In genomic region chr8:123883094-123883493, GRCm38 (mm10) we compare ENCODE assay signal across 25 mouse cellular contexts. TPM values are rescaled to one million over a fixed set of nuclear protein-coding genes. Genes with fewer than 3 reads are reported as not detected.
A peak's percentile ranks its signal among the peaks of the same experiment; 100 is the strongest.
DNase-seq lines count a peak whose midpoint lies in the region; ATAC-seq and TF ChIP-seq lines count a peak whose summit lies in the region.
"Had no signal": no experiment of that assay in that cellular context is flagged by ENCODE, and none has a peak within 500 bp of the region (broad histone marks: within the 10 kb centered on the region; RNA-seq: fewer than 3 reads in every experiment).

No protein-coding gene starts in this region.

- no peak overlapping the region for H3K9ac ChIP-seq in heart, postnatal 0 days (replicated peaks; ENCODE audit: low read depth, low read length)
- no peak overlapping the region for H3K9ac ChIP-seq in limb, embryonic 15.5 days
- no peak overlapping the region for H3K9ac ChIP-seq in liver, embryonic 11.5 days (ENCODE audit: low read depth, low read length)
- H3K9ac ChIP-seq: embryonic facial prominence, embryonic 12.5 days; forebrain, postnatal 0 days; hindbrain, embryonic 15.5 days; kidney, embryonic 15.5 days; liver, embryonic 14.5 days had no signal

- WGBS in heart, postnatal 0 days, result 48% methylated on average over 4 of the region's 4 CpGs
- WGBS in limb, embryonic 15.5 days, result 57% methylated on average over 4 of the region's 4 CpGs
- WGBS in liver, embryonic 11.5 days, result 88% methylated on average over 4 of the region's 4 CpGs

- H3K9me3 ChIP-seq in heart, postnatal 0 days (replicated peaks; ENCODE audit: control insufficient read depth, low read length), result no peaks in the 10 kb centered on the region
- H3K9me3 ChIP-seq in limb, embryonic 15.5 days, result no peaks in the 10 kb centered on the region
- H3K9me3 ChIP-seq in liver, embryonic 11.5 days (ENCODE audit: control insufficient read depth, low read length), result no peaks in the 10 kb centered on the region
- H3K9me3 ChIP-seq: embryonic facial prominence, embryonic 12.5 days; heart, embryonic 10.5 days; hindbrain, embryonic 15.5 days; kidney, embryonic 15.5 days had no signal

- peak; percentile 24; the same call in 1 of the 2 replicates for ATAC-seq in heart, postnatal 0 days (ENCODE audit: insufficient read depth, low read depth)
- peak; percentile 46; the same call in 1 of the 2 replicates for ATAC-seq in limb, embryonic 15.5 days (ENCODE audit: insufficient number of reproducible peaks, low FRiP score, low TSS enrichment, low read depth)
- no peak for ATAC-seq in liver, embryonic 11.5 days (replicated peaks; ENCODE audit: low FRiP score)
- ATAC-seq: forebrain, postnatal 0 days; intestine, postnatal 0 days; midbrain, embryonic 16.5 days had no signal

- intact Hi-C loops in gastrocnemius, adult 2 months (cut with DNase I), result no loop called here

- H3K27ac ChIP-seq in heart, postnatal 0 days (ENCODE audit: low read depth), result no peak overlapping the region
- H3K27ac ChIP-seq in bone marrow macrophage, adult 2 months (ENCODE audit: insufficient read depth, low read depth, low read length), result peak overlapping the region; percentile 63
- peak overlapping the region; percentile 94 for H3K27ac ChIP-seq in gastrocnemius, adult 2 months
- H3K27ac ChIP-seq in limb, embryonic 15.5 days, result no peak overlapping the region
- H3K27ac ChIP-seq in liver, embryonic 11.5 days (ENCODE audit: low read depth, low read length), result no peak overlapping the region
- H3K27ac ChIP-seq: embryonic facial prominence, embryonic 12.5 days; hindbrain, embryonic 15.5 days; kidney, embryonic 15.5 days; liver, embryonic 14.5 days had no signal

- H3K4me3 ChIP-seq in heart, postnatal 0 days (ENCODE audit: low read depth, low read length), result no peak overlapping the region
- no peak overlapping the region for H3K4me3 ChIP-seq in bone marrow macrophage, adult 2 months (ENCODE audit: insufficient read depth, low read length)
- peak overlapping the region; percentile 70 for H3K4me3 ChIP-seq in gastrocnemius, adult 2 months
- H3K4me3 ChIP-seq in limb, embryonic 15.5 days, result no peak overlapping the region
- H3K4me3 ChIP-seq in liver, embryonic 11.5 days (ENCODE audit: low read depth, low read length), result no peak overlapping the region
- H3K4me3 ChIP-seq: embryonic facial prominence, embryonic 12.5 days; heart, embryonic 10.5 days; hindbrain, embryonic 15.5 days; kidney, embryonic 15.5 days had no signal

- no peaks in the 10 kb centered on the region for H3K27me3 ChIP-seq in heart, postnatal 0 days (ENCODE audit: control insufficient read depth, insufficient read depth, low read length)
- H3K27me3 ChIP-seq in limb, embryonic 15.5 days, result peaks cover 10% of the 10 kb centered on the region
- peaks cover 29% of the 10 kb centered on the region for H3K27me3 ChIP-seq in liver, embryonic 11.5 days (replicated peaks; ENCODE audit: control insufficient read depth, insufficient read depth, low read length)
- H3K27me3 ChIP-seq: hindbrain, embryonic 15.5 days had no signal

- no peak overlapping the region for H3K4me2 ChIP-seq in heart, postnatal 0 days (ENCODE audit: low read depth, low read length)
- no peak overlapping the region for H3K4me2 ChIP-seq in limb, embryonic 15.5 days
- H3K4me2 ChIP-seq in liver, embryonic 11.5 days, result no peak overlapping the region
- H3K4me2 ChIP-seq: embryonic facial prominence, embryonic 12.5 days; hindbrain, embryonic 15.5 days; kidney, embryonic 15.5 days had no signal

- no peak for TF ChIP-seq EP300 in heart, postnatal 0 days (IDR thresholded peaks at IDR 0.05; ENCODE audit: low read depth)

- no peak for DNase-seq in heart, postnatal 0 days (ENCODE audit: low spot score)
- DNase-seq in heart, adult 8-10 months (ENCODE audit: low spot score), result no peak
- DNase-seq in gastrocnemius, adult 2 months, result peak; percentile 93
- DNase-seq in urinary bladder, postnatal 4 days (ENCODE audit: low spot score in 2 of 2), result no peak
- no peak for DNase-seq in liver, embryonic 11.5 days (ENCODE audit: low spot score)
- no peak for DNase-seq in urinary bladder, adult 2 months (ENCODE audit: low spot score)
- DNase-seq: adrenal gland, adult 8-10 months; B cell, adult 2 months; cerebellum, adult 9-10 months; forebrain, postnatal 0 days; heart, postnatal 36 days; kidney, postnatal 4 days; layer of hippocampus, postnatal 36 days; right cerebral cortex, adult 18-20 months; thymus, postnatal 25 days had no signal

- peaks cover 7% of the 10 kb centered on the region; the same call in 1 of the 2 replicates for H3K4me1 ChIP-seq in heart, postnatal 0 days (ENCODE audit: control insufficient read depth, insufficient read depth)
- peaks cover 81% of the 10 kb centered on the region for H3K4me1 ChIP-seq in bone marrow macrophage, adult 2 months (ENCODE audit: control insufficient read depth, insufficient read depth, low read length)
- H3K4me1 ChIP-seq in limb, embryonic 15.5 days, result peaks cover 14% of the 10 kb centered on the region
- peaks cover 3% of the 10 kb centered on the region; the same call in 1 of the 2 replicates for H3K4me1 ChIP-seq in liver, embryonic 11.5 days (replicated peaks; ENCODE audit: control insufficient read depth, insufficient read depth, low read length)
- H3K4me1 ChIP-seq: kidney, embryonic 15.5 days had no signal

- TF ChIP-seq POLR2A in bone marrow macrophage, adult 2 months (IDR thresholded peaks at IDR 0.05; ENCODE audit: borderline replicate concordance, low read depth, low read length), result no peak

- no peak for TF ChIP-seq CTCF in heart, postnatal 0 days (IDR thresholded peaks at IDR 0.05; ENCODE audit: low read depth)
- TF ChIP-seq CTCF in bone marrow macrophage, adult 2 months (IDR thresholded peaks at IDR 0.05; ENCODE audit: low read depth, low read length), result no peak
- TF ChIP-seq CTCF in gastrocnemius, adult 2 months (IDR thresholded peaks at IDR 0.05), result peak; percentile 23; the same call in 1 of the 2 replicates

- H3K36me3 ChIP-seq in heart, postnatal 0 days (replicated peaks; ENCODE audit: control insufficient read depth, insufficient read depth, low read length), result no peaks in the 10 kb centered on the region
- H3K36me3 ChIP-seq in limb, embryonic 15.5 days, result no peaks in the 10 kb centered on the region
- no peaks in the 10 kb centered on the region for H3K36me3 ChIP-seq in liver, embryonic 11.5 days (ENCODE audit: control insufficient read depth, insufficient read depth, low read length)
- H3K36me3 ChIP-seq: embryonic facial prominence, embryonic 12.5 days; heart, embryonic 10.5 days; hindbrain, embryonic 15.5 days; kidney, embryonic 15.5 days had no signal

RNA-seq across cellular contexts. Expression of gene Acta1, which starts 11.5 kb away (rescaled TPM):
- total RNA-seq in heart, postnatal 0 days (2014; rRNA removed; ENCODE audit: low replicate concordance), result 180 and 491 TPM in 2 replicates
- polyA plus RNA-seq in heart, postnatal 0 days (2015; fragmentation: Nextera tagmentation; extraction: Ambion mirVana), result 120 and 149 TPM in 2 replicates
- 100 to 1,000 TPM; 223 to 647 (median 436) TPM for total RNA-seq in heart, adult 8-10 months (2022)
- 4.0 and 5.6 TPM in 2 replicates for polyA plus RNA-seq in bone marrow macrophage, adult 2 months (2012; ENCODE audit: insufficient read depth, insufficient read length, missing spikeins)
- total RNA-seq in gastrocnemius, adult 2 months (2021), result over 10,000 TPM; 45,578 to 47,175 TPM
- polyA plus RNA-seq in limb, embryonic 15.5 days (2015; fragmentation: Nextera tagmentation; extraction: Ambion mirVana), result 949 and 3,391 TPM in 2 replicates
- polyA plus RNA-seq in liver, embryonic 11.5 days (2014; fragmentation: Nextera tagmentation; extraction: Ambion mirVana), result 2.5 and 6.7 TPM in 2 replicates
- polyA plus RNA-seq in urinary bladder, adult 2 months (2012; rRNA removed), result 1,444 and 2,020 TPM in 2 replicates
- total RNA-seq: common myeloid progenitor, adult 5-6 weeks had no signal

RNA-seq across cellular contexts. Expression of gene Ccsap, which starts 23.1 kb away (rescaled TPM):
- 5.1 and 6.3 TPM in 2 replicates for total RNA-seq in heart, postnatal 0 days (2014; rRNA removed; ENCODE audit: low replicate concordance)
- polyA plus RNA-seq in heart, postnatal 0 days (2015; fragmentation: Nextera tagmentation; extraction: Ambion mirVana), result 1.2 TPM in 2 replicates
- total RNA-seq in heart, adult 8-10 months (2022), result 1 to 10 TPM in 1 of 4 experiments, under 1 TPM in 3; 0.44 to 1.4 (median 0.87) TPM
- 3.7 and 5.9 TPM in 2 replicates for polyA plus RNA-seq in bone marrow macrophage, adult 2 months (2012; ENCODE audit: insufficient read depth, insufficient read length, missing spikeins)
- under 1 TPM; 0.42 to 0.46 TPM for total RNA-seq in gastrocnemius, adult 2 months (2021)
- polyA plus RNA-seq in limb, embryonic 15.5 days (2015; fragmentation: Nextera tagmentation; extraction: Ambion mirVana), result 2.6 and 3.0 TPM in 2 replicates
- 4.6 and 5.2 TPM in 2 replicates for polyA plus RNA-seq in liver, embryonic 11.5 days (2014; fragmentation: Nextera tagmentation; extraction: Ambion mirVana)
- polyA plus RNA-seq in urinary bladder, adult 2 months (2012; rRNA removed), result 2.2 and 2.6 TPM in 2 replicates

Comparison
In these comparisons a context has a peak if more than half of its experiments do, and no peak if none do; other contexts are left out.
1. H3K27ac ChIP-seq: peak in bone marrow macrophage, adult 2 months (single experiment) and gastrocnemius, adult 2 months (single experiment); none in heart, postnatal 0 days (single experiment), limb, embryonic 15.5 days (single experiment) and liver, embryonic 11.5 days (single experiment).
2. RNA of gene Acta1, which starts 11.5 kb away (polyA plus RNA-seq): 1,444 to 2,020 TPM in urinary bladder, adult 2 months, 949 to 3,391 TPM in limb, embryonic 15.5 days and 120 to 149 TPM in heart, postnatal 0 days; 2.5 to 6.7 TPM in liver, embryonic 11.5 days and 4.0 to 5.6 TPM in bone marrow macrophage, adult 2 months; every median in the first group is over 10 times any median in the second.